In genomic region chr3:102734313-102735030, GRCm38 (mm10) we compare ENCODE assay signal across 8 mouse cellular contexts. TPM values are rescaled to one million over a fixed set of nuclear protein-coding genes. Genes with fewer than 3 reads are reported as not detected.
DNase-seq lines count a peak whose midpoint lies in the region; ATAC-seq and TF ChIP-seq lines count a peak whose summit lies in the region.

Gene Tspan2 (plus strand): TSS chr3:102734529.

- no peak for TF ChIP-seq EP300 in liver, postnatal 0 days (IDR thresholded peaks at IDR 0.05; ENCODE audit: low read depth)

- H3K36me3 ChIP-seq in forebrain, embryonic 10.5 days (replicated peaks) = no peaks in the 10 kb centered on the region
- H3K36me3 ChIP-seq in heart, embryonic 16.5 days (ENCODE audit: control insufficient read depth, insufficient read depth) = no peaks in the 10 kb centered on the region
- H3K36me3 ChIP-seq in liver, postnatal 0 days (replicated peaks; ENCODE audit: insufficient read depth, low read length) = no peaks in the 10 kb centered on the region
- H3K36me3 ChIP-seq in neural tube, embryonic 12.5 days = no peaks in the 10 kb centered on the region

- peak within 1 kb of the TSS; percentile 82 for H3K9ac ChIP-seq in heart, embryonic 16.5 days (ENCODE audit: low read length)
- H3K9ac ChIP-seq in liver, postnatal 0 days (replicated peaks) = peak within 1 kb of the TSS; percentile 63
- H3K9ac ChIP-seq in neural tube, embryonic 12.5 days = peak within 1 kb of the TSS; percentile 62

- no peak for TF ChIP-seq POLR2A in bone marrow macrophage, adult 2 months (IDR thresholded peaks at IDR 0.05; ENCODE audit: borderline replicate concordance, low read depth, low read length)

- H3K9me3 ChIP-seq in forebrain, embryonic 10.5 days = no peaks in the 10 kb centered on the region
- H3K9me3 ChIP-seq in heart, embryonic 16.5 days (replicated peaks; ENCODE audit: control insufficient read depth, low read length) = no peaks in the 10 kb centered on the region
- H3K9me3 ChIP-seq in liver, postnatal 0 days (ENCODE audit: low read length) = no peaks in the 10 kb centered on the region
- no peaks in the 10 kb centered on the region for H3K9me3 ChIP-seq in neural tube, embryonic 12.5 days

- no peaks in the 10 kb centered on the region for H3K4me1 ChIP-seq in bone marrow macrophage, adult 2 months (ENCODE audit: control insufficient read depth, insufficient read depth, low read length)
- peaks cover 22% of the 10 kb centered on the region for H3K4me1 ChIP-seq in forebrain, embryonic 10.5 days
- H3K4me1 ChIP-seq in heart, embryonic 16.5 days (ENCODE audit: control insufficient read depth, insufficient read depth, low read length) = peaks cover 36% of the 10 kb centered on the region
- H3K4me1 ChIP-seq in liver, postnatal 0 days (ENCODE audit: insufficient read depth) = peaks cover 14% of the 10 kb centered on the region
- H3K4me1 ChIP-seq in neural tube, embryonic 12.5 days = peaks cover 9% of the 10 kb centered on the region

- peaks cover 31% of the 10 kb centered on the region for H3K27me3 ChIP-seq in forebrain, embryonic 10.5 days (ENCODE audit: poor library complexity, severe bottlenecking)
- no peaks in the 10 kb centered on the region for H3K27me3 ChIP-seq in heart, embryonic 16.5 days (ENCODE audit: control insufficient read depth, insufficient read depth, low read length)
- H3K27me3 ChIP-seq in liver, postnatal 0 days (ENCODE audit: insufficient read depth, low read length) = peaks cover 22% of the 10 kb centered on the region
- peaks cover 3% of the 10 kb centered on the region; the same call in 1 of the 2 replicates for H3K27me3 ChIP-seq in neural tube, embryonic 12.5 days (replicated peaks)

- WGBS in forebrain, embryonic 10.5 days = under 1% methylated on average over 54 of the region's 54 CpGs
- WGBS in heart, embryonic 16.5 days = 1% methylated on average over 54 of the region's 54 CpGs
- WGBS in liver, postnatal 0 days (ENCODE audit: insufficient replicate concordance) = 3% methylated on average over 51 of the region's 54 CpGs
- 1% methylated on average over 54 of the region's 54 CpGs for WGBS in neural tube, embryonic 12.5 days

- no peak for TF ChIP-seq CTCF in bone marrow macrophage, adult 2 months (IDR thresholded peaks at IDR 0.05; ENCODE audit: low read depth, low read length)
- no peak for TF ChIP-seq CTCF in liver, postnatal 0 days (IDR thresholded peaks at IDR 0.05; ENCODE audit: low read depth)

- ATAC-seq in heart, embryonic 16.5 days (replicated peaks; ENCODE audit: extremely low read depth, insufficient read depth, low FRiP score) = peak; percentile 85
- peak; percentile 74 for ATAC-seq in liver, postnatal 0 days
- peak; percentile 78 for ATAC-seq in neural tube, embryonic 12.5 days (ENCODE audit: low FRiP score, low read depth)

- DNase-seq in CD4-positive, CD25-positive, alpha-beta regulatory T cell, adult 2 months (ENCODE audit: low read depth, low spot score) = peak; percentile 69
- DNase-seq in forebrain, embryonic 10.5 days (ENCODE audit: extremely low spot score, low spot score) = peak; percentile 74
- peak; percentile 69 for DNase-seq in kidney, postnatal 14 days
- peak; percentile 82 for DNase-seq in liver, postnatal 0 days
- peak; percentile 47 for DNase-seq in testis, postnatal 14 days (ENCODE audit: low spot score)

- no peak within 1 kb of the TSS for H3K27ac ChIP-seq in bone marrow macrophage, adult 2 months (ENCODE audit: insufficient read depth, low read depth, low read length)
- H3K27ac ChIP-seq in forebrain, embryonic 10.5 days = peak within 1 kb of the TSS; percentile 88
- H3K27ac ChIP-seq in heart, embryonic 16.5 days (ENCODE audit: low read length) = peak within 1 kb of the TSS; percentile 81
- H3K27ac ChIP-seq in liver, postnatal 0 days (ENCODE audit: low read depth) = peak within 1 kb of the TSS; percentile 55
- no peak within 1 kb of the TSS for H3K27ac ChIP-seq in neural tube, embryonic 12.5 days

- H3K4me3 ChIP-seq in bone marrow macrophage, adult 2 months (ENCODE audit: insufficient read depth, low read length) = peak within 1 kb of the TSS; percentile 47
- H3K4me3 ChIP-seq in forebrain, embryonic 10.5 days = peak within 1 kb of the TSS; percentile 83
- H3K4me3 ChIP-seq in heart, embryonic 16.5 days (ENCODE audit: low read length) = peak within 1 kb of the TSS; percentile 67
- peak within 1 kb of the TSS; percentile 71 for H3K4me3 ChIP-seq in liver, postnatal 0 days (ENCODE audit: low read depth, low read length)
- peak within 1 kb of the TSS; percentile 50 for H3K4me3 ChIP-seq in neural tube, embryonic 12.5 days

- H3K4me2 ChIP-seq in heart, embryonic 16.5 days (ENCODE audit: low read depth, low read length) = peak within 1 kb of the TSS; percentile 62
- H3K4me2 ChIP-seq in liver, postnatal 0 days (ENCODE audit: low read depth, low read length) = peak within 1 kb of the TSS; percentile 93
- H3K4me2 ChIP-seq in neural tube, embryonic 12.5 days (replicated peaks) = peak within 1 kb of the TSS; percentile 76

RNA-seq across cellular contexts. Expression of gene Tspan2, which starts in this region (rescaled TPM):
- polyA plus RNA-seq in bone marrow macrophage, adult 2 months (2012; ENCODE audit: insufficient read depth, insufficient read length, missing spikeins) = not detected in 2 replicates
- 7.5 and 8.5 TPM in 2 replicates for polyA plus RNA-seq in forebrain, embryonic 10.5 days (2016; fragmentation: Nextera tagmentation; extraction: Ambion mirVana)
- 27.8 and 27.9 TPM in 2 replicates for polyA plus RNA-seq in heart, embryonic 16.5 days (2015; fragmentation: Nextera tagmentation; extraction: Ambion mirVana)
- polyA plus RNA-seq in liver, postnatal 0 days (2015; fragmentation: Nextera tagmentation; extraction: Ambion mirVana) = 1.9 and 2.1 TPM in 2 replicates
- 9.0 and 10.3 TPM in 2 replicates for polyA plus RNA-seq in neural tube, embryonic 12.5 days (2016; fragmentation: Nextera tagmentation; extraction: Ambion mirVana)

Comparison
In these comparisons a context has a peak if more than half of its experiments do, and no peak if none do; other contexts are left out.
1. H3K27ac ChIP-seq: peak in forebrain, embryonic 10.5 days (single experiment), heart, embryonic 16.5 days (single experiment) and liver, postnatal 0 days (single experiment); none in bone marrow macrophage, adult 2 months (single experiment) and neural tube, embryonic 12.5 days (single experiment).
2. Peak in every context shown above with its lines, with median percentiles within 50 percentile points of each other: DNase-seq, H3K4me3 ChIP-seq, ATAC-seq, H3K4me2 ChIP-seq and H3K9ac ChIP-seq.